Mouse (Mus musculus): Measurements from ENCODE around the gene CK137956.

CK137956 gene

DNA sequence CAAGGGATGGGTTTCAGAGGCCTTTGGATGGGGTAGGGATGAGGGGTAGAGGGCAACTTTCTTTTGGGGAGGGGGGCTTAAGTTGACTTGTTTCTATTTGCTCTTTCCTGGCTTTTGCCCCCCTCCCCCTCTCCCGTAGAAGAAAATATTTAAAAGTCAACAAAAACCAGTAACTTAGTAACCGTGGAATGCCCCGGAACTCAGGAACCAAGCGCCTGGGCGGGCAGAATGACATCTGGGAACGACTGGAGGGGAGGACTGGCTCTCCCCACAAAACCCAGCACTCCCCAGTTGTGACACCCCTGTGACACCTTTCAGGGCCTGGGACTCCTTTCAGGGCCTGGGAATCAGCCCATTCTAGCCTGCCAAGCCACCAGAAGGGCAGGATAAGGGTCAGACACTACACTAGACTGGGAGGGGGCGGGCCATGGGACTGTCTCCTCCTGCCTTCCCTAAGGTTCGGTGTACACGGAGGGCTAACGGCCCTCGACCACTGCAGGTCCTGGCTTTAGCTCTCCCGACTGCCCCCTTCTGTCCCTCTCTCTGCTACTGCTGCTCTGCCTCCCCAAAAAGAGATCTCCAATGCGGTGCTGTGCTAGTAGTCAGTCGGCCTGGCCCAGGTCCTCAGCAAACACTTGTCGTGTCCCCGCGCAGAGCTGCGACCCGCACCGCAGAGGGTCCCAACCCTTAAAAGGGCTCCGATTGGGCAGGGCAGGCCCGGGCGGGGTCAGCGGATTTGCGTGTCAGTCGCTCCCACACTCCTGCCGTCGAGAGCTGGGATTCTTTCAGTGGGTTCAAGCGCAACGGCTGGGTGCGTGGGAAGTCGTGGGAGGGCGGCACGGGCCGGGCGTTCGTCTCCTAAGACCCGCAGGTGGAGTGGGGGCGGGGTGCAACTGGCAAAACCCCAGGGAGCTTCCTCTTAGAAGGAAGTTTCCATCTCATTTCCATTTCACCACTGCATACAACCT is at the start of gene CK137956:
Gene CK137956 (minus strand): TSS at position 51 of the 968 bp plus-strand sequence.
- DNase-seq (ENCODE audit: extremely low spot score, low read depth, low spot score), result no peak

DNA sequence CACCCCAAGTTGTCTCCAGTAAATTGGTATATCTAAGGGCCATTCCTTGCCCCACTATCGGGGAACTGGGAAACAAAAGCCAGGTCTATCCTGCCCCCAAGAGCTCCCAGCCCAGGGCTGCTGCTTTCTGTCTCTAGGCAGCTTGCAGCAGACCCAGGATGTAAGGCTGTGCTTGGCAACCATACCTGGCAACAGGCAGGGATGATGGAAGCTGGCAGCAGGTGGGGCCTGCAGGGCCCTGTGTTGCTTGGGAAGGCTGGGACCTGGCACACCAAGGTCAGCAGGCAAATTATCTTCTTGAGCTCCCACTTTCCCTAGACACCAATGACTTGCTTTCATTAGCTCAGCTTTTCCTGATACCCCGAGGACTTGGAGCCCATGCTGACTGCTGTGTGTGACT is 48.7 kb upstream of the CK137956 start:
- DNase-seq (ENCODE audit: extremely low spot score, low read depth, low spot score), result no peak

DNA sequence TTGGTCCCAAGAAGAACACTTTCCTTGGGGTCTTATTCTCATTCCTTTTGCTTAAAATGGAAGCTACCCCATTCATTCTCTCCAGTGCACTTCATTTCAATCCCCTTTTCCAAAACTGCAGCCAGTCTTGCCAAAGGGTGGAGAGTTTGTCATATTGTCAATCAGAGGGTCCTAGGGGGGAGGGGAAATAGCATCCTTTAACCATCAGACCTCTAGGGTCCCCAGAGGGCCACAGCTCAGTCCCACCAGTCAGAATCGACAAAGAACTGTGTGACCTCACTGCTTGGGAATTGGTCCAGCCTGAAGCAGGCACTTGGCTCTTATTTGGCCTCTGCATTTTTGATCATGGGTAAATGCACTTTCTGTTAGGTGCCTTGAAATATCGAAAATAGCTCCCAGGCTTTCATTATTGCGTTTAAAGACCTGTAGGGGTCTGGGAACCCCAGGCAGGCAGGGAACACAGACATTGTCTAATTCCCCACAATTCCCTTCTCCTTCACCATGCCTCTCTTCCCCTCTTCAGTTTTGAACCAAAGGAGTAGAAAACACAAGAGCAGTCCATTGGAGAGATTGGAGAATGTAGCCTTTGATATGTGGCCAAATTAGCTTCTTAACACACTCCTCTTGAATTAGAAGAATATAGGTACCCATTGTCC is 34.2 kb upstream of the CK137956 start:
- DNase-seq (ENCODE audit: extremely low spot score, low read depth, low spot score), result no peak

- DNase-seq (ENCODE audit: extremely low spot score, low read depth, low spot score), result no peak
Measured at GRCm38 (mm10) chr4:128002638-128003101, 31.9 kb upstream of the CK137956 start.

- no peak for DNase-seq (ENCODE audit: extremely low spot score, low read depth, low spot score)
Measured at GRCm38 (mm10) chr4:127999281-127999680, 28.5 kb upstream of the CK137956 start.

- no peak for DNase-seq (ENCODE audit: extremely low spot score, low read depth, low spot score)
Measured at GRCm38 (mm10) chr4:127989347-127989995, 18.7 kb upstream of the CK137956 start.

DNA sequence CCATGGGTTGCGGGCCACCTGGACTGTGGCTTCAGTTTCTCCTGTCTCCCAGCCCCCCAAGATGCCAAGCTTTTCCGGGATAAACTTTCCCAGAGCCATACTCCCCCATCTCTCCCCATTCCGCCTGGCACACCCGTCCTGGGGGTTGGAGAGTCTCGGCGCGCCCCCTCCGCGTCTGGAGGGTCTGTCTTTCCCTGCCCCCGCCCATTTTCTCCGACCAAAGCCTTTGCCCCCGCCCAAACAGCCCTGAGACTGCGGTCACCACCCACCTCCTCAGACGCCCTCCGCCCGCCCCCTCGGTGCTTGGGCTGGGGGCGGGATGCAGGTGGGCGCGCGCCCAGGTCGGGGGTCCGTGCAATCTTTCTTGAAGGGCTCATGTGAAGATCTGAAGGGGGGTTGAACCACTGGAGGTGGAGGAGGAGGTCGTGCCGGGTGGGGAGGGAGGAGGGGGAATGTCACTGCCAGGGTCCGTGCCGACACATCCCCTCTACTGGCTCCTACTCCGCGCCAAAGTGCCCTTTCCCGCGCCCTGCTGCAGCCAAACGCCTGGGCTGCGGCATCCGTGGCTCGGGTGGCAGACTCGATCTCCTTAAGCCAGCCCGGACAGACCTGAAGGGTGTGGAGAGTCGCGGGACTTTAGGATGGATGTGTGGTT is 17.9 kb upstream of the CK137956 start:
- DNase-seq (ENCODE audit: extremely low spot score, low read depth, low spot score), result no peak

DNA sequence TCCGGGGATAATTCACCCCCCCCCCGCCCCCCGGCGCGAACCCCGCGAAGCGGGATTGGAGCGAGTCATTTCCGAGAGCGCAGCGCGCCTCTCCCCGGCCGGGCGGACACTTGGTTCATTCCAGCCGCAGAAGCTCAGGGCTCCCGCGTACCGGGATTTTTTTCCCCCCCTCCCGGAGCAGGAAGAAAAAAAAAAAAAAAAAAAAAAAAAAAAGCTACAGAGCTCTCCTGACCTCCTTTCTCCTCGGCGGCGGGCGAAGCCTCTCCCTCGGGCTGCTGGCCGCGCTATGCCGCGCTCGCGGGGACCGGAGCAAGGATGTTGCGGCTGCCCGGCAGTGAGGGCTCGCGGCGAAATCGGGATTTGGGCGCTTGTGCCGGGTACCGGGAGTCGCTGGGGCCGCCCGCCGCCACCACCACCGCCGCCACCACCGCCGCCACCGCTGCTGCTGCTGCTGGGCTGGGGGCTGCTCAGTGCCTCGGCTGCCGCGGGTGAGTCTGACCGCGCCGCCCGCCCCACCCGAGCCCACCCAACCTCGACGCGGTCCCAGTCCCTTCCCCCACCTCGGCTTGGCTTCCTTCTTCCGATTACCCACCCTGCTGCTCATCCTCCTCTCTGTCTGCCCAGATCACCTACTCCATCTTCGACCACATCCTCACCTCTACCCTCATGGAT is 17.2 kb upstream of the CK137956 start, which contains the start of gene Csmd2:
Gene Csmd2 (plus strand): TSS at position 74 of the 672 bp plus-strand sequence.
- no peak for DNase-seq (ENCODE audit: extremely low spot score, low read depth, low spot score)

- no peak for DNase-seq (ENCODE audit: extremely low spot score, low read depth, low spot score)
Measured at GRCm38 (mm10) chr4:127987270-127987669, 16.5 kb upstream of the CK137956 start.

DNA sequence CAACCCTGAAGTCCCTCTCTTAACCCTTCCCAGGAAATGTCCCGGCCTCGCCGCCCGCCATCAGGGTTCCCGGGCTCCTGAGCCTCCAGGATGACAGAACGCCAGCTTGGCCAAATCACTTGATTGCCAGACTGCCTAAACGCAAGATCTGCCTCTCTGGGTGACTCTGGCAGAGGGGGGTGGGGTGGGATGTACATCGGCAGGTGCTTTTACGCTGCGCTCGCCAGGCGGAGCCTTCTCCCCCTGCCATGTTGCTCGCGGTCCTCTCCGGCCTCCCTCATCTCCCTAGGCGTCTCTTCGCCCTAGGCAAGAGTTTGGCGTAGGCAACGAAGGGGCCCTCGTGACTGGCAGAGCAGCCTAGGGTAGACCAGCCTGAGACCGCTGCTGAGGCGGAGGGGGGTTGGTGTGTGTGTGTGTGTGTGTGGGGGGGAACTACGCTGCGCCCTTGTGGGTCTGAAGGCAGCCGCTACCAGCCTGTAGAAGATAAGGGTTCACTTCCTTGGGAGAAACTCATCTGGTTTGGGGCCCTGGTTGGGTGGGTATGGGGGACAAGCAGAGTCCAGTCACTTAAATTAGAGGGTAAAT is 15.8 kb upstream of the CK137956 start:
- DNase-seq (ENCODE audit: extremely low spot score, low read depth, low spot score), result no peak

DNA sequence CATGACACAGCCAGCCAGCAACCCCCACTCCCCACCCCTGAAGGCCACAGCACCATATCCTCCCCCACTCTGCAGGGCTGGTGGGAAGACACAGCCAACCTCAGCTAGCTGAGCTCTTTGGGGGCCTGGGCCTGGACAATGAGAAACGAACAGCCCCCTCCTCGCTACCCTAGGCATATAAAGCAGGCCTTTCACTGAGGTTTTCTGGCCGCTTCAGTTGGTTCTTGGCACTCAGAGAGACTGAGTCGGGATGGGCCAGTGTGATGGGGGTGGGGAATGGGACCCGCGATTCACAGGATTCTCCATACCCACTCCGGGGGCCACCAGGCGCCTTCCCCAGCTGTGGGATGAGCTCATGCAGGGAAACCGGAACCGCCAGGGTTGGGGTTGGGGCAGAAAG is 15.1 kb upstream of the CK137956 start:
- DNase-seq (ENCODE audit: extremely low spot score, low read depth, low spot score), result no peak

DNA sequence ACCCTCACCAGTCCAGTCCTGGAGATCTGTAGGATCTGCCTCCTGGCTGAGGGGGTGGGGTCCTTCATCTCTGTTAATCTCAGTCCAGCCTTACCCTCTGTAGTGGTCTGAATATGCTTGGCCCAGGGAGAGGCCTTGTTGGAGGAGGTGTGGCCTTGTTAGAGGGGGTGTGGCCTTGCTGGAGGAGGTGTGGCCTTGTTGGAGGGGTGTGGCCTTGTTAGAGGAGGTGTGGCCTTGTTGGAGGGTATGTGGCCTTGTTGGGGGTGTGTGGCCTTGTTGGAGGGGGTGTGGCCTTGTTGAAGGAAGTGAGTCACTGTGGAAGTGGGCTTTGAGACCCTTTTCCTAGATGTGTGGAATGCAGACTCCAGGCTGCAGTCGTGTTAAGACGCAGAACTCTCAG is 13.7 kb upstream of the CK137956 start:
- no peak for DNase-seq (ENCODE audit: extremely low spot score, low read depth, low spot score)

DNA sequence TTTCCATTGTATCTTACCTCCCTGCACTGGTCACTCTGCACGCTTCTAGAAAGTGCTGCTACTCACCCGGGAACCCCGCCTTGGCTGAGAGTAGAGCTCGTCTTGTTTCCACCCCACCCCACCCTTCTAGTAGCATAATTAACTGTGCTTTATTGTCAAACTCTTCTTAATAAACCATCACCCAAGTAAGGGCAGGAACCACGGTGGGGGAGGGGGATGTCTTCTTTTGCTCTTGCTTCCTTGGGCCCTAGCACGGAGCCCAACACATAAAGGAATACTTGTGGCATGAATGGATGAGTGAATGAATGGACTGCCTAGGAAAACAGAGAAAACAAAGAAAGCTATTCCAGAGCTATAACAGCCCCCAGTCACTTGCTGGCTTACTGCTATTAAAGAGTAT is 10.4 kb upstream of the CK137956 start:
- DNase-seq (ENCODE audit: extremely low spot score, low read depth, low spot score), result no peak

DNA sequence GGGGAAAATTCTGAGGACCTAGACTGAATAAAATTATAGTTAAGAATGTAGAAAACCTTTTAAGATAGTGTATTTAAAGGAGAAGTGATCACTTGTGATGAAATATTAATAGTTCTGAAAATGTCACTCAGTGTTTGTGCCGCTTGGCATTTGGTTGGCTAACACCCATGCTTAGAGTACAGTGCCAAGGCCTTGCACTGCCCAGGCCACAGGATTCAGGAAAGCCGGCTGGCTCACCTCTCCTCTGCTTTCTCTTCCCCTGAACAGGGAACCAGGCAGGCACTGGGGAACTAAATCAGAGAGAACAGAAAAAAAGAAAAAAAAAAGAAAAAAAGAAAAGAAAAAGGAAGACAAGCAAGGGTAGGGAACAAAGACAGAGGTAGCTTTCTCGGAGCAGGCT is 2.2 kb upstream of the CK137956 start:
- DNase-seq (ENCODE audit: extremely low spot score, low read depth, low spot score), result no peak

DNA sequence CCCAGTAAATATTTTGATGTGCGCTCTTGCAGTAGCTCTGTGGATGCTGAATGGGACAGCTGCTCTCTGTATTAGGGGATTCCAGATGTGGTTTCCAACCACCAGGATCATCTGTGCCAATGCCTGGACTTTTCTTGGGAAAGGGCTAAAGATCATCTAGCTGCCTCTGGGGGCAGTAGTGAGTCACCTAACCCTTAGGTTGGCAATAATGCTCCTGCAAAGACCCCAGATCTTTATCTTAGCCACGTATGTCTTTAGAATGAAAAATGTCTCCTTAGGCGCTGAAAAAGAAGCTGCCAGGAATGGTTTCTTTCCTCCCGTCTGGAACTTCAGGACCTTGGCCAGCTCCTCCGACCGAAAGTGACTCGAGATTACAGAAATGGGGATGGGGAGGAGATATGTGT is 731 bp downstream of the CK137956 start:
- DNase-seq (ENCODE audit: extremely low spot score, low read depth, low spot score), result peak; percentile 33

DNA sequence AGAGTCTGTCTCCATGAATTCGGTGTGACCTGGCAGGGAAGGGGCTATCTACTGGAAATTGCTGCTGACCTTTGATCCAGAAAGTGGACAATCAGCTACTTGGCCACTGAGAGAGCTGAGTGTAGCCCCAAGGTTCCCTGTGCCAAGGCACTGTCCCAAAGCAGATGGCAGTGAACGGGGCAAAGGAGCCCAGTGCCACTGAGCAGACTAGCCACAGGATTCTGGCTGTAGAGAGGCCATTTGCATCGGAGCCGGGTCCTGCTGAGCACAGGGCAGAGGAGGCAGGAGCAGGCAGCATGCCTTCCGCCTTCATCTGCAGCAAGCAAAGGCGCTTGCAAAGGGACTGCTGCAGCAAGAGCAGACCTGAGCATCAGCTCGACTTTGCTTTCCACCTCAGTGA is 1.6 kb downstream of the CK137956 start:
- no peak for DNase-seq (ENCODE audit: extremely low spot score, low read depth, low spot score)

- DNase-seq (ENCODE audit: extremely low spot score, low read depth, low spot score), result no peak
Measured at GRCm38 (mm10) chr4:127953006-127953710, 17.6 kb downstream of the CK137956 start.

- no peak for DNase-seq (ENCODE audit: extremely low spot score, low read depth, low spot score)
Measured at GRCm38 (mm10) chr4:127947696-127948095, 23.1 kb downstream of the CK137956 start.

GRCm38 (mm10) chr4:127937474-127937873 is 33.3 kb downstream of the CK137956 start:
- DNase-seq (ENCODE audit: extremely low spot score, low read depth, low spot score), result no peak

All from hindlimb bud, embryonic 11.5 days (tissue).